Mouse (Mus musculus): ENCODE data around the gene Masp2.

GRCm38 (mm10) chr4:148581422-148581821 lies 20.9 kb upstream of the Masp2 start:
- TF ChIP-seq CTCF (IDR thresholded peaks at IDR 0.05; ENCODE audit: extremely low read depth, insufficient read length, insufficient replicate concordance, low read depth, low read length) (no peak), POLR2A (IDR thresholded peaks at IDR 0.05; ENCODE audit: low read depth, low read length) (no peak)

All from small intestine, adult 2 months (tissue).